Mouse (Mus musculus) G1E-ER4 (cell line): ENCODE results near the gene Topors. TPM values are rescaled to one million over a fixed set of nuclear protein-coding genes. Genes with fewer than 3 reads are reported as not detected.

Experiments
- GATA1 ChIP-seq: IDR thresholded peaks from one replicate; pipeline ENCODE4 v1.8.0; 2012; ENCODE audit warnings: low read length, inconsistent platforms
- polyA plus RNA-seq: library from polyadenylated mRNA; stranded (reverse); fragments of >175 nt; gene quantifications from 2 replicates; pipeline ENCODE4 v1.2.3, GENCODE M21; 2012

Gene Topors
- polyA plus RNA-seq, 1 experiment: 9.9 TPM

DNA sequence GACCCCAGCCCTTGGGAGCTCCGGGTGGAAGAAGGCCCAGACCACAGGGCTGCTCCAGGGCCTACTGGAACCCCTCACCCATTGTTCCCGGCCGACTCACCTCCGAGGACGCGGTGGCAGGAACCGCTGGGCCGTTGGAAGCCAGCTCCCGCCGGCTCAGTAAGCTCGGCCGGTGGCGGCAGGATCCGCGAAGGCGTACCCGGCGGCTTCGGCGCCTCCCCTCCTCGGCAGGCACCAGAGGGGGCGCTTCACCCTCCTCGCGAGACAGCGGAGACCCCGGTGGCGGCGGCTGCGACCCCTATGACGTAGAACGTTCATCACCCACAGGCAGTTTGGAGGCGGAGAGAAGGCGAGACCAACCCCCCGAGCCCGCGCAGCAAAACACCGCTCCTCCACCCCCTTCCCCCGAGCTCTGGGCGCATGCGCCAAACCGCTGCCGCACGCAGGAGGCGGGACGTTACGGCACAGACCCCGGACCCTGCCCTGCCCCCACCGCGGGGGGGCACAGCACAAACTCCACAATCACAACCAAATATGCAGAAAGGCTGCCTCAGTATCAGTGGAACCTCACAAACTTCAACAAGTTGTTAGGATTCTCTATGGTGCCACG is 1.3 kb downstream of the Topors start:
- no peak for TF ChIP-seq GATA1

DNA sequence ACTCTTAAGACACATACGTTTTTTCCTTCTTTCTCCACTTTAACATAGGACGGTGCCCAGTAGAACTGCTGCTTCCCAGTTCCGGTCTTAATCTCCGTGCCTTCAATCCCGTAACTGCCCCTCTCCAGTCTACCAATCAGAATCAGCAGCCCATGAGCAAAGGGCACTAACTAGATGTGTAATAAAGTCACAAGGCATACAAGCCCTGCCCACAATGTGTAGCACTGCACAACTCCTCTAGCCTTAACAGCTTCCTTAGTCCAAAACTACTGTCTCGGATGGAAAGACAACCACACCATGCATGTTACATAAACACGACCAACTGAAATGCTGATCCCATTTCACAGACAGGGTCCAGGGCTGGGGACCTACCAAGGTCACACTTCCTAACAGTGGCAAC is 2.0 kb downstream of the Topors start:
- no peak for TF ChIP-seq GATA1

DNA sequence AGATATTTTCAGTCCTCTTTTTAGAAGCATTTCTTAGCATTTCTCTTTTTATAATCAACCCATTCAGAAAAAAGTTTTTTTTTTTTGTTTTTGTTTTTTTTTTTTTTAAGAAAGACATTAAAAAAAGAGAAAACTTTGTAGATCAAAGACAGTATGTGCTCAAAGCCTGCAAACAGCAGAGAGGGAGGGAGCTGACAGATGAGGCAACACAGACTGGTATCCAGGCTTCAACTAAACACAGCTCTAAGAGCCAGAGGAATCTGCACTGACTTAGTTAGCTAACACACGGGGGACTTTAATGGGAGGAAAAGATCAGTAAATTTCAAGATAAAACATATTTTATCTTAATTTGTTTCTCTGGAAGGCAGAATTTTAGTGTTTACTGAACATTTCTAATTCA is 5.3 kb downstream of the Topors start:
- TF ChIP-seq GATA1: no peak

DNA sequence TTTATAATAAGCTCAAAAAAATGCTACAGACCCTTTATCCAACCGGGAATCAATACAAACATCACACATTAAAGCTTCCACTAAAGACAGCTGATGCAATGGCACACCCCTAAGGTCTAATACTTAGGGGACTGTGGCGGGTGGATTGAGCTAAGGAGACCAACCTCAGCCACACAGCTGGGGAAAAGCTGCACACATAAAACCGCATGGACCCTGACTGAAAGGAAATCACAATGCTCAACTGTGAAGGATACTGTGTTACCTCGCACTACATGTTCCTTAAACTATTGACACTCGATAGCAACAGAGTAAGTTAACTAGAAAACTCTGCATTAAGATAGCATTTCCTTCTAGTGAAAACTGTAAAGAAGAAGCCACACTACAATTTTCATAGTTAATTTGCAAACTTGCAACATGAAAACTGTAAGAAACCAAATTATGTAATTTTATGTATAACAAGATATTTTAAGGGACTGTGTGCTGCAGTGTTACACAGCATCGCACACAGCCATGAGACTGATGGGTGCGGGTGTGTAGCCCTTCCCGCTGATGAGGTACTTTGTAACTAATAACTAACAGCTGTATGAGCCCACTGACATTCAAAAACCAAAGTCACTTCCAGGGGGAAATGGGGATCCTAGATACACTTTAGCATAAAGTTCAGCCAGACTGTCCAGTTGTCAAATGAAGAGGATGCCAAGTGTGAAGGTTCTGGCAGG is 15.1 kb downstream of the Topors start:
- no peak for TF ChIP-seq GATA1

DNA sequence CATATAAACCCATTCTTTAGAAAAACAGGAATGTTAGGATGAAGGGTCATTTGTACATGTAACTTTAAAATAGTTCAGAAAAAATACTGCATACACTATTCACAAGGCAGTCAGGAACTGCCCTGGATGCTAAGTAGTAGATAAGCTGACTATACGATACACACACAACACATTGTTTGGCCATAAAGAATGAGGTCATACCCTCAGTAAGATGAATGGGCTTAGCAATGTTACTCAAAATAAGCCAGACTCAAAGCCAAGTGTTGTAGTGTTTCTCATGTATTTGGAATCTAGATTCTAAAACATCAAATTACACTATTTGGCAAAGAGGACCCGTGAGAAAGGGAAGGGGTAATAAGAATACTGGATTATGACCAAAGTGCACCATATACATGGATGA is 15.9 kb downstream of the Topors start:
- no peak for TF ChIP-seq GATA1

DNA sequence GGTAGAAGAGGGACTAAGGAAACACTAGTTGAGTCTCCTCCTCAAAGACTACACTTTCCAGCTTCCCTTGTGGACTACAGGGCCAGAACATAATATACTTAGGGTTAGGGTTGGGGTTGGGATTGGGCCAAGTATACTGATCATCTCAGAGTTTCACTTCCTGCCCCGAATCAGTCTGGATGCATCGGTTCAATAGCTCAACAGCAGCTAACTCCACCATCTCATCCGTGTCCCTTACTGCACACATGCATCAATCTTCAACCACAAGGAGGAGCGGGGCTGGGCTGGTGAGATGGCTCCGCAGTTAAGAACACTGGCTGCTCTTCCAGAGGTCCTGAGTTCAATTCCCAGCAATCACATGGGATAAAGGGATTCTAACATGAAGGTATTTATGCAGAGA is 18.7 kb downstream of the Topors start:
- no peak for TF ChIP-seq GATA1

DNA sequence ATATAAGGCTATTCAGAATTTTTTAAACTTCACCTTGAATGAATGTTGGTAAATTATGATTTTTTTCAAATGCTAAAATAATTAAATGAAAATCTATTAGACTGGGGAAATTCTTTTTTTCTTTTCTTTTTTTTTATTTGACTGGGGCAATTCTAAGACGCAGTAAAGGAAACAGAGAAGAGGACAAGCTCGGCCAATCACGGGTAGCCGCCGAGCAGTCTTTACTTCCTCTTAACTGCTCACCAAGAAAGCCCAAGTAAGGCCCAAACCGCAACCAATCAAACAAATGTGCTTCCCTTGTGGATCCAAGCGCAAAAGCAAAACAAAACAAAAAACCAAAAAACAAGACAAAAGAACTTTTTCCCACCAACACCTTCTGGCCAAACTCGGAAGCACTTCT is 25.6 kb downstream of the Topors start:
- TF ChIP-seq GATA1: no peak

DNA sequence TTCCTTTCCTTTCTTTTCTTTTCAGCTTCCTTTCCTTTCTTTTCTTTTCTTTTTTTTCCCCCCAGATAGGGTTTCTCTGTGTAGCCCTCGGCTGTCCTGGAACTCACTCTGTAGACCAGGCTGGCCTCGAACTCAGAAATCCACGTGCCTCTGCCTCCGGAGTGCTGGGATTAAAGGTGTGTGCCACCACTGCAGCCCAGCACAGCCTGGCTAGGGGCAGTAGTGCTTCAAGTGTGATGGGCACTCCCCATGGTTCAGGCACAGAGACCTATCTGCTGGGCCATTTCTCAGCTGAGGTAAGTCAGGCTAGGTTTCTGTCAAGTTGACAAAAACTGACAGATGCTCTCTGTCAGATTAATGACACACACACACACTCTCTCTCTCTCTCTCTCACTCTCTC is 26.6 kb downstream of the Topors start:
- no peak for TF ChIP-seq GATA1

DNA sequence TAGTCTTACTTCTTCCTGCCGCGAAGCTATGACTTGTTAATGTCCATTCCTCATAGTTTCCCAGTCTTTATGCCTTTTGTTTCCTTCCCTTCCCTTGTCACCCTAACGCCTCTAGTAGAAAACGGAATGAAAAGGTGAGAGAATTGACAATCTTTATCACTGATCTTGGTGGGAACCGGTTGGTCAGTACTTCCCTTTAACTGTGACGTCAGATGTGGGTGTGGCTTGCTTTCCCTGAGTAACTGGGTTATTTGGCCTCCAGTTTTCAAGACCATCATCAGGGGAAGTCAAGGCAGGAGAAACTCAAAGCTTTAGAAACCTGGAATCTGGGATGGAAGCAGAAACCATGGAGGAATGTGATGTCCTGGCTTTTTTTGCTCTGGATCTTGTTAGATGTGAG is 27.7 kb downstream of the Topors start:
- TF ChIP-seq GATA1: no peak

DNA sequence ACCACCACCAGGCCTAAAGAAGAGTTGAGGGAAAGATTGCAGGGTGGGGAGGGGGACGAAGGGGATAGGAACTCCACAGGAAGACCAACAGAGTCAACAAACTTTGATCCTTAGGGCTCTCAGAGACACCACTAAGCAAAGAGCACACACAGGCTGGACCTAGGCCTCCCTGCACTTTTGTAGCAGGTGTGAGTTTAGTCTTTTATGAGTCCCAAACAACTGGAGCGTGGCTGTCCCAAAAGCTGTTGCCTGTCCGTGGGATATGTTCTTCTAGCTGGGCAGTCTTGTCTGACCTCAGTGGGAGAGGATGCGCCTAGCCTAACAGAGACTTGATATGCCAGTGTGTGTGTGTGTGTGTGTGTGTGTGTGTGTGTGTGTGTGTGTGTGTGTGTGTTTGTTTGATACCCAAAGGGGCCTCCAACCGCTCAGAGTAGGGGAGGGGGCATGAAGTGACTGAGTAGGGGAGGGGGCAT is 29.3 kb downstream of the Topors start:
- TF ChIP-seq GATA1: no peak

DNA sequence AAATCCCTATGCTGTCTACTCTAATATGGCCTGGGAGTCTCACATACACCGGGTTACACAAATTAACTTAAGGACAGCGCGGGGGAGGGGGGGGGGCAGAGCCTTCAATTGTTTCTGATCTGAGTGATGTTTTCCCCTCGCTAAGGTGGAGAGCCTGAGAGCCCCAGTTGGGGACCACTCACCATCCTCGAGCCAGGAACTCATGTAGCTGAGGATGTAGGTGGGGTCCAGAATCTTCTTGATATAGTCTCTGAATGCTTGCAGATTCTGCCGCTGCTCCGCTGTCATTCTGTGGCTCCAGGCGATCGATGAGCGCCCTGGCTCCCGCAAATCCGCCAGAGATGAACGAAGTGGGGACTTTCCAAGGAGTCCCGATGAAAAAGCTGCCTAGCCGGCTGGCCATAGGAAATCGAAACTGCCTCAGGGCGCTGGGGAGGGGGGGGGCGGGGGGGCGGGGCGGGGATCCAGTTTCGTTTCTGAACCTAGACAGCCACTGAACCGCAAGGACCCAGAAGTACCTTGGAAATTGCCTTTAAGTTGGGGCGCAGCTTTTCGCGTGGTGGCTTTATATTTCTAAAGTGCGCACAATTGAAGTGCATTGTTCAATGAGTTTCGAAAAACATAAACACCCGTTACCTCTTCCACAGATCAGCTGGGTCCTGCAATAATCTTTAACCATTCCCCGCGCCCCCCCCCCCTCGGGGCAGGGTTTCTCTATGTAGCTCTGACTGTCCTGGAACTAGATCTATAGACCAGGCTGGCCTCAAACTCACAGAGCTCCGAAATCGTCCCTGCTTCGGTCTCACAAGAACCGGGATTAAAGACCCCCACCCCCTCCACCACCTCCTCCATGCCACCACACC is 30.0 kb downstream of the Topors start, which contains the start of gene Ddx58:
Gene Ddx58, minus strand, starts transcription at position 420 of the 863 bp plus-strand sequence.
- no peak for TF ChIP-seq GATA1

DNA sequence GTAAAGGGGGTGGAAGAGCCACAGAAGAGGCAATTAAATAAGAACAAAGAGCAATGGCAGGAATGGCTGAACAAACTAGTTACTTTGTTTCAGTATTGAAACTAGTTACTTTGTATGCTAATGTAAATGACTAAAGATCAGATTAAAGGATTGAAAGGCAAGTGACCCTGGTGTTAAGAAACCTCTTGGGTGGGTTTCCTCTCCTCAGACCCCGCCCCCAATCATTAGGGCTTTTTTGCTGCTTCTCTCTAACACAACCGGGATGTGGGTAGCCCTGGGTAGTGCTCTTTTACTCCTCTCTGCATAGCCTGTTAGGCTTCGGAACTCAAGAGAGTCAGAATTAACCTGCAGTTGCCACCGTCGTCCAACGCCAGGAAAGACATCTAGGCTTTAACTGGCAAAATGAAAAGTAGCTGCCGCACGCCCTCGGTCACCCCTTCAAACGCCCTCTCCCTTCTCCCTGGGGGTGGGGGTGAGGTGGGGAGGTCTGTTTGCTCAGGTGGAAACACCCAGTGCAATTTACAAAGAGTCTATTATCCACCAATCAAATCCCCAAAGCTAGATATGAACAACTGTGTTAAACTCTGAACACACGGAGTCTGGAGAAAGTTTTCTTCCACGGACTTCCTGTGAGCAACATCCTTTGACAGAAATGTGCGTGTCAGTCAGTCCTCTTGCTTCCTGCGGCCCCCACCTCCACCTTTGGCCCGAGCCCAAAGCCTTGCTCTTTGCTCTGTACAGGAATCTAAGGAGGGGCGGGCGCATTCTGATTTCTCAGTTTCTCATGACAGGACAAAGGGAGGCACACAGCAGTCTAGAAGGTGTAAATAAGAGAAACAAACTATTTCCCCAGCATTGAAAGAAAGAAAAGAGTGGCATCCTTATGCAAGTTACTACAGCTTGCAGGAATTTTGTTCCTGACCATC is 30.9 kb downstream of the Topors start:
- TF ChIP-seq GATA1: no peak

DNA sequence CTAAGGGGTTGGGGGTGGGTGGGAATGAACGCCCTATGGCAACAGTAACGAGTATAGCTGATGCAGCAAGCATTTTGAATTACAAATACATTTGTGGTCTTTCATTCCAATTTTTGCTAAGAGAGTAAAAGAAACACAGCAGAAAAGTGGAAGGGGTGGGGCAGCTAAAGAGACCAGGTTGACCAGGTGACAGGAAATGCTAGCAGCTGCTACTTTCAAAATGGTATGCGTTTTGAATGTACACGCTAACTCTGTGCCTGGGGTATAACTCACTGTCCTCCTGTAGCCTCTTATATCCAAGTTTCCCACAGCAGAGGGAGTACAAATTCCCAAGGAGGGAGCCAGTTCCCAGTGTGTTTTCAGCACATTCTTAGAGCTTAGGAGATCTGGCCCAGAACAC is 32.8 kb downstream of the Topors start:
- TF ChIP-seq GATA1: no peak

DNA sequence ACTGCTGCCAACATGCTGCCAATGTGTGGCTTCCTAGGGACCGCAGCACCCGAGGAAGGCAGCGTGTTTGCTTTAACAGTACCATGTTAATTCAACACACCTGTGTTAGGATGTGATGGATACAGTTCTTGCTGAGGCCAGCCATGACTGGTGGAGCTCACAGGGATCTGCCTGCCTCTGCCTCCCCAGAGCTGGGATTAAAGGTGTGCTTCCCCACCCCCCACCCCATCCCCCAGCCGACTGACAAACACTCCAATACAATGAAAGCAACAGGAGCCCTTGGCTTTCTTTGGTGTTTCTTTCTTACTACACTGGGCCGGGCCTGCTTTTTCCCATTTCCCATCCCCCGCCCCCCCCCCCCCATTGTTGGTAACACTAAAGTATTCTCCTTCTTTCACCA is 35.4 kb downstream of the Topors start:
- no peak for TF ChIP-seq GATA1

DNA sequence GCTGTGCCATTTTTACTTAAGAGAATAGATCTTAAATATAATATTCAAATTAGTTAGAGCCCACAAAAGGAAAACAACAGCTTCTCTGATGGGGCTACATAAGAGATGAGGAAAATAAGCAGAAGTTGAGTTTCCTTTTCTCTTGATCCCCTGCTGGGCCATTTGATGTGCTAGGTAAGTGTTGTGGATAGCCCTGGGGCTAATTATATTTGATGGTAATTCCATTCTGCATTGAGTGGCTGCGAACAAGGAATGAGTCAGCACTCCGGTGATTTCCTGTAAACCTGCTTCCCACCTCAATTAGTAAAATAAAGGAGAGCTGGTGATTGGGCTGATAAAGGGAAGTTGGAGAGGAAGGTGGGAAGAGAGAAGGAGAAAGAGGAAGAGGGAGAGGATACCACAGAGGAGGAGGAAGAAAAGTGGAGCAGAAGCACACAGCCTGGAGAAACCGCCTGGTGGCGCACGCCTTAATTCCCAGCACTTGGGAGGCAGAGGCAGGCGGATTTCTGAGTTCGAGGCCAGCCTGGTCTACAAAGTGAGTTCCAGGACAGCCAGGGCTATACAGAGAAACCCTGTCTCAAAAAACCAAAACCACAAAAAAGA is 36.5 kb downstream of the Topors start:
- no peak for TF ChIP-seq GATA1
